Mouse (Mus musculus) neural tube, embryonic 10.5 days (tissue): ENCODE data around the gene Xrn1.
"Not testable (repeated sequence)": the region's sequence is repeated elsewhere in the genome, so short reads cannot be mapped to it uniquely, and the experiment has no call there.

Experiments used
- DNase-seq: peaks from one replicate; pipeline ENCODE4 v3.0.0-alpha.2; 2017; ENCODE audit warnings: low spot score; ENCODE audit errors: extremely low spot score

Xrn1 gene

DNA sequence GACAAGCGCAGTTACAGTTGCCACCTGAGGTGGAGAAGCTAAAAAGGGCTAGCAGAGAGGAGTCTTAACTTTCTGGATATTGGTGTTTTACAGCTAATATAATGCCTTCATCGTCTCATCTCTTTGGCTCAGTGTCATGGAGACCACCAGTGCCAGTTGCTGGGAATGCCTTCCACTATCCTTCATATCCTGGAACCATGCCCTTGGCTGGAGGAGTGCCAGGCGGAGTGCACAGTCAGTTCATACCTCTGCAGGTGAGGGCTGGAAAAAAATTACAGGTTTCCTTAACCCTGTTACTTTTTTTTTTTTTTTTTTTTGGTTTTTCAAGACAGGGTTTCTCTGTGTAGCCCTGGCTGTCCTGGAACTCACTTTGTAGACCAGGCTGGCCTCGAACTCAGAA lies 96.9 kb downstream of the Xrn1 start:
- no peak for DNase-seq

DNA sequence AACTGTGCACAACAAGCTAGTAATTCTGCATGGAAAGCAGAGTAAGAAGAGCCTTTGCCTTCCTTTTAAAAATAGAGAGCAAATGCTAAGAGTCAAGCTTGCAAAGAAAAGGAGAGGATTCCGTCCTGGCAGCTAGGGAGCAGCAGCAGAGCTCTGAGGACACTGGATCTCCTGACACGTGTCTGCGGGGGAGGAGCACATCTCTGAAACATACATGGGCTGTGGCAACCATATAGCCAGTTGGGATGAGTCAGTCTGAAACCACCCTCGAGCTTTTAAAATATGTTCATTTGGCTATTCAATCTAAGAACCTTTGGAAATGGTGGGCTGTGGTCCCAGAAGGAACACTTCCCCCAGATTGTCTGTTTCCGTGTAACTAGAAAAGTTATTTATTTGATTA lies 100.3 kb downstream of the Xrn1 start:
- no peak for DNase-seq

DNA sequence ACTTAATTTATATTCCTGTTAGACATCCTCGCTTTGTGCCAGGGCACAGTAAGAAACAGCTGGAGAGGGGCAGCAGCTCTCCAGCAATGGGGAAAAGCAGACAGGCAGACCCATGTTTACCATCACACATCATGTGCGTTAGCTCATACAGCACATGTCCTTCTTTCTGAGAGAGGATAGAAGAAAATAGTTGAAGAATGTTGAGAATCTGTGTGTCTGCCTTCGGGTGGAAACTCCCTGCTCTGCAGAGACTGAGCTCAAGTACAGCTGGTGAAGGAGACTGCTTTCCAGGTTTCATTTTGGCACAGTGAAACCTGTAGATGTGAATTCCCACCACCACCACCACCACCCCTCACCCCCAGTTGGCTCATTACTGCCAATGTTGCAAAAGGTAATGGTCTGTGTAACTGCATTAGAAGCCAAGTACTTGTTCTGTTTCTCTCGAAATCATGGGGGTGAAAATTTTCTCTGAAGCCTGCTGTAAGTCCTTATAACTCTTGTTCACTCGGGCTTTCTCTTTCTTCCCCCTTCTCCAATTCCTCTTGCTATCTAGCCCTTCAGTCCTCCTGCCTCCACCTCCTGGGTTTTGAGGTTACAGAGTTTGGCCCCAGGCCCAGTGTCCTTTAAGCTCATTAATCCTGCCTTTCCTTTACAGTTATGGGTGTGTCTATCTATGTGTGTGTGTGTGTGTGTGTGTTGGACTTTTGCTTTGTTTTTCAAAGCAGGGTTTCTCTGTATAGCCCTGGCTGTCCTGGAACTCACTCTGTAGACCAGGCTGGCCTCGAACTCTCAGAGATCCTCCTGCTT lies 102.1 kb downstream of the Xrn1 start:
- DNase-seq = no peak

DNA sequence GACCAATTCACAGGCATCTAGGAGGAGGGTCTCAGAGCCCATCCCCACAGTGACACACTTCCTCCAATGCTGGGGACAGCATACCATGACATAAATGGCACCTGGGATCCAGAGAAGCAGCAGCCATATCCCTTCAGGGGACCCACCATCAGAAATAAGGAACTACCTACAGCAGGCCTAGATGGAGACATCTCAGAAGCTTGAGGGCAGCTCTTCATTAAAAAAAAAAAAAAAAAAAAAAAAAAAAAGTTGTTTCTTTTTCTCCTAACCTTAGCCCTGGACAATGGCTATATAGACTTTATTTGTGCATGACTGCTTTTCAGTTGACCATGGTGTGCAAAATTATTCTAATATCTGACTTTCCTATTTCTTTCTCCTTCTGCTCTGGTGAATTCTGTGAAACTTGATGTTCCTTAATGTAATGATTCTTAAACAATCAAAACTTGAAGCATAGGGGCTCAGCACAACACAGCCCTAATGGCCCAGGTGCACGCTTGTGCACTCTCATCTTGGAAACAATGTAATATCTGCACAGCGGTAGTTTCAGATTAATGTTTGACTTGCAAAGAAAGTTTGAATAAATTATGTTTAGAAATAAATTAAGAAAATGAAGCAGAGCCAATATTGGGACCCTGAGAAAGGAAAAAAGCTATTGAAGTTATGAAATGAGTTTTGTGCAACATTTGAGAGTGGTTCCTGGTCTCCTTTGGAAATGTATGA lies 108.7 kb downstream of the Xrn1 start:
- no peak for DNase-seq

DNA sequence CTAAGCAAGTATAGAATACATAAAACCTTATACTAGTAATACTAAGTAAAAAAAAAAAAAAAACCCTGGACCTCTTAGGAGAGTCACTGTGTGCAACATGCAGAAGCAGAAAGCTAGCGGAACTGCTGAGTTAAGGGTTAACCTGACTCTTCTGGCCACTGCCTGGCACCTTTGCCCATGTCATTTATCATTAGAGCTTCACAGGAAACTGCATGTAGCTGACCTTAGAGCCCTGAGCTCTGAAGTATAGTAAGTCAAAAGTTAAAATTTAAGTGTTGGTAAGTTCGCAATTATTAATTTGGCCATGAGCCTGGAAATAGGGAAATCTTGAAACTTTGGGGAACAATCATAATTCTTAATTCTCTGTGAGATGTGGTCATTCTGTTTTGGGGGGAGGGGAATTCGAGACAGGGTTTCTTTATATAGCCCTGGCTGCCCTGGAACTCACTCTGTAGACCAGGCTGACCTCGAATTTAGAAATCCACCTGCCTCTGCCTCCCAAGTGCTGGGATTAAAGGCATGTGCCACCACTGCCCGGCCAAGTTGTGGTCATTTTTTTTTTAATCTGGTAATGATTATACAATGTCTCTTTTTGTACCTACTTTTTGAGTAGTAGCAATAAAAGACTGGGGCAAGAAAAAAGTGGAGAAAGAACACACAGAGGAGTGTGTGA lies 109.4 kb downstream of the Xrn1 start:
- no peak for DNase-seq

DNA sequence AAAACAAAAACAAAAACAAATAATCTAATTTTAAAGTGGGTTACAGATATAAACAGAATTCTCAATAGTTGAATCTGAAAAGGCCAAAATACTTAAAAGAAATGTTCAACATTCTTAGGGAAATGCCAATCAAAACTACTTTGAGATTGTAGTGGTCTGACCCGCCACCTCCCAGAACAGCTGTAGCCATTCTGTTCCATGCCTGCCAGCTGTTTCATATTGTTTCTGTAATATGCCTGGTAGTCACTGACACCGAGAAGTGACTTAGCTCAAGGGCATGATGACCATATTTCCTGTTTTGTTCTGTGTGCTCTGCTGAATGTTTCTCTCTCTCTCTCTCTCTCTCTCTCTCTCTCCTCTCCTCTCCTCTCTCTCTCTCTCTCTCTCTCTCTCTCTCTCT lies 112.9 kb downstream of the Xrn1 start:
- DNase-seq = no peak

DNA sequence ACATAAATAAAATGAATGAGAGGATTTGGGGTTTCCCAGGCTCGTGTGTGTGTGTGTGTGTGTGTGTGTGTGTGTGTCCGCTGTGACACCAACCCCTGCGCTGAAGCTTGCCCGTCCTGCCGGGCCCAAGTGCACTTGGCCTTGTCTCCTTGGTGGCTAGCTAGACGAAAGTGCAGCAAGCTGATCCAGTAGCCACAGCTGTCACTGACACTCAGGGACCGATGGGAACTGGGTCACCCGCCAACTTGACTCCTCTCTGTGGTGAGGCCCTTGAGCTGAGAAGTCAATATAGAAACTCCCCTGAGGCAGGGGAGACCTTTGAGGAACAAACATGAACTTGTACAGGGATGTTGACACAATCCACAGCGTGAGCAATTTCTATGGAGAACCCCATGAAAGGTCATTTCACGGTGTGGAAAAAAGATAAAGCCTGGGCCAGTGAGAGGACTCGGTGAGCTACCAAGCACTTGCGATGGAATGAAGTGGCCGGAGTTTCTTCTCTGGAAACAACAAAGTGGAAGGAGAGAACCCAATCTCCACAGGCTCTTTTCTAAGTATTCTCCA lies 124.3 kb downstream of the Xrn1 start:
- DNase-seq = no peak

DNA sequence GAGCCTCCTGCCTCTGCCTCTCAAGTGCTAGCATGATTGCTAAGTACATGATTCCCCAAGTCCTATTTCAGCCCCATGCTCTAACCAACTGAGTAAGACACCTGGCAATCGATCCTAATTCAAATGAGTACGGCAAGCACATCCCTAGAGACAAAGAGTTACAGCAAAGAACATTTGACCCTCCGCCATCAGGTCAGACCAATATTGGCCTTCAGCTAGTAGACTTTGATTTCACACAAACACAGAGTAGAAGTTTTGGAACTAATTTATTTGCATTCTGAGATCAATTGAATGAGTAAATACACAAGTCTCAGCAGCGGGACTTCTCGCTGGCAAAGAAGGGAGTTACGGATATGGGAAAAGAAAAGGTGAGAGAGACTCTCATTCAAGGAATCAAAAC lies 130.7 kb downstream of the Xrn1 start:
- no peak for DNase-seq

DNA sequence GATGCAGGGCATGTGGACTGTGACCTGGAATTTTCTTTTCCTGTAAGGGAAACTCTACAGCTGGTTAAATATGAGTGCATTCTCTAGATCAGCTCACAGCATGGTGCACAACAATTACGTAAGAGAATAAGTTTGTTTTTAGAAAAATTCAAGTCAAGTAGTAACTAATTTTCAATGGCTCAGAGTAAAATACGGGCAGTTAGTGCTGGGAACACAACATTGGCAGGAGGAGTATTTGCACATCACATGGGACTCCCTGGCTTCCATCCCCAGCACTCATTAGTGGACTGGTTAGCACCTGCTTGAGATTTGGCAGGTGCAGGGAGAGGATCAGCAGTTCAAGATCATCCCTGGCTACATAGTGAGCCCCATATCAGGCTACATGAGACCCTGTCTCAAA lies 133.1 kb downstream of the Xrn1 start:
- no peak for DNase-seq

DNA sequence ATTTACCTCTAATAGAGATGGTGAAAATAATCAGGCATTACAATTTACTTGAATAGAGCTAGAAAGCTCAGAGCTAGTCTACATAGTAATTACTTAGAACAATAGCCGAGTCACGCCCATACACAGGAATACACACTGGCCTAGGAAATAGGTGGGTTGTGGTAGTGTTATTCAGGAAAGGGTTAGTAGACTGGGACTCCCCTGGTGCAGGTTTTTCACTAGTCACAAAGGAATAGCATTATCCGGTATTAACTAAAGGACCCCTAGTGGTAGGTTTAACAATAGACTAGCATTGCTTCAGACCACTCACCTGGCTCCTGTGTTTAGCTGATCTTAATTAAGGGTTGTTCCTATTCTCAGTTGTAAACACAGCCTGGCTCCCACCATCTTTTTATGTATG lies 133.9 kb downstream of the Xrn1 start:
- DNase-seq = not testable (repeated sequence)

DNA sequence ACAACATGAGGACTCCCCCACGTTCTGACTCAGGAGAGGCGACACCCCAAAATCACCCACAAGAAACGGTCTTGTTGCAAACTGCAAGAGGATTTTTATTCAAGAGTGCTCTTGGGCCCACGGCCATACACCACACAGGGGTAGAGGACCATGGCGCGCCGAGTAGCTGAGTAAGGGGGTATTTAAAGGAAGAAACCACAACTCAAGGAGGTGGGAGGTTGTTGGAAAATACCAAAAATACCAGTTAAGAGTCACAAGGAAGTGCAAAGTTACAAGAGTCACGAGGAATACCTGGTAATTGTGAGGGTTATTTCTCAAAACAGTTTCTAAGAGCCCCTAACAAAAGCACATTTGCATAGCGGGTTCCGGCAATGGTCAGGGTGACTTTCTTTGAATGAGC lies 138.1 kb downstream of the Xrn1 start:
- not testable (repeated sequence) for DNase-seq

DNA sequence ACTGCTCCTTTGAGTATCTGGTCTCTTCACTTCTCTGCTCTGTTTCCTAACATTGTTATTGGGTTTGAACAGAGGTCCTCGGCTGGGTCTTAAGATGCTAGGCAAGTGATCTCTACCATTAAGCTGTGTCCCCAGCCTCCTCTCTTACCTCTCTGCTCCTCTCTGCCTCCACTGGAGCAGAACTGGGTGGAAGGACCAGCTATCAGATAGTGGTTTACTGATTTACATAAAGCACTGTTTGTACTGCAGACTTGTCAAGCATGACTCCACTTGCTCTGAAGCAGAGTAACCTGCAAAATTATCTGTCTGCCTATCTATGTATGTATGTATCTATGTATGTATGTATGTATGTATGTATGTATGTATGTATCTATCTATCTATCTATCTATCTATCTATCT lies 138.7 kb downstream of the Xrn1 start:
- no peak for DNase-seq

DNA sequence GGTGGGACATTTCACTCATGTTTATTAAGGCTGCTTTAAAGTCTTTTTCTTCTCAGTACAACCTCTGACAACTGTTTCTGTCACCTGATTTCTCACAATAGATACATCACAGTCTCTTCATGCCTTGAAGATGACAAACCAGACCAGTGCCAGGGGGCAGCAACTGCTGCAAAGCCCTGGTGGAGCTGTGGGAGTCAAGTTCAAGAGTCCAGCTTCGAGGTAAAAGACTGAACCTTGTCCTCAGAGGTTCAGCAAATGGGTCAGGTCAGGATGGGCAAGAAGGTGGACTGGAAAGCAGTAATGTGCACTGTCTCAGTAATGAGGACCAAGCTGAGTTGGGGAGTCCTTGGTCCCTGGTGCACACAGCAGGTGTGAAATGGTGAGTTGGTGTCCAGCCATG lies 139.8 kb downstream of the Xrn1 start:
- no peak for DNase-seq

DNA sequence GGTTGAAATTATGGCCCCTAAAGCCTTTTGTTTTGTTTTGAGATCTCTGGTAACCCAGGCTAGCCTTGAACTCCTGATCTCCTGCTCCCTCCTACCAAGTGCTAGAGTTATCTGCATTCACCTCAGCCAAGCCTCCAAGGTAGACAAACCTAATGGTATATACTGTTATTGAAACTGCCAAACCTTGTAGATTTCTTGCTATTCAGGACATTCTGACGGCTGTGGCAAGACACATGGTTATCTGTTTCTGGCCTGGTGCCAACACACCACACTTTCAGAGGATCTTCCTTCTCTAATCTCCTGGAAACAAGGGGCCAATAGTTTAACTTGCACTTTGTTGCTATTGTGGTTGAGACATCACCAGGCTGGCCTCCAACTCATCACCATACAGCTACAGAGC lies 140.6 kb downstream of the Xrn1 start:
- DNase-seq = no peak

DNA sequence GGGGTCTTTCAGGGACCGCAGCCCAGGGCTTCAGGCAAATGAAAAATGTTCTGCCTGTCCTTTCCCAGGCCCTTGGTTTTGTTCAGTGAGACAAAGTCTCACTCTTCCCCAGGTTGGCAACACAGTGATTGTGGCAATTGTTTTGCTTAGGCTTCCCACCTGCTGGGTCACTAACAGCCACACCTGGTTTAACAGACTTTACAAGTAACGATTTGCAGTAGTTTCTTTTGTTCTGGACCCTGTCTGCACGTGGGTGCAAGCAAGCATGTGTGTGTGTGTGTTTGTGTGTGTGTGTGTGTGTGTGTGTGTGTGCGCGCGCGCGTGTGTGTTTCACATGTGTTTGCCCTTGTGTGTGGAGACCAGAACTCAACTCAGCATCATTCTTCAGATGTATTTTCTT lies 148.3 kb downstream of the Xrn1 start:
- DNase-seq = no peak
